Mouse (Mus musculus) 3T3-L1 (cell line): ENCODE measurements at regions not wholly inside any gene's neighbourhood (a gene's known extent, or its start where the extent isn't known, plus 50 kb on each side); places are given as distances from the start of the nearest gene placed in this dataset.

Experiments used
- DNase-seq: peaks from one replicate; pipeline ENCODE4 v3.0.0-alpha.2; 2015; ENCODE audit warnings: low read depth, low spot score

- no peak for DNase-seq
These were observed 132.7 kb upstream of the Aoah start for GRCm38 (mm10) chr13:20661243-20661642.

DNA sequence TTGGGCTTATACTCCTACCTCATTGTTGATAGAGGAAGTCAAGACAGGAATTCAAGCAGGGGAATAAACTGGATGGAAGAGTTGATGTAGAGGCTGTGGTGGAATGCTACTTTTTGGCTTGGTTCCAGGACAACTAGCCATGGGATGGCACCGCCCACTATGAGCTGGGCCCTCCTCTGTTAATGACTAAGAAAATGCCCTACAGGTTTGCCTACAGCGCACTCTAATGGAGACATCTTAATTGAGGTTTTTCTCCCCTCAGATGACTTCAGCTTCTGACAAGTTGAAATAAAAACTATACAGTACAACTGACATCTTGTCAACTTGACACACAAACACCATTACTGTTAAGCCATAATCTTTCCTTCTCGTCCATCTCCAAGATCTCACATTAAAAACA lies 115.2 kb upstream of the Aoah start:
- peak; percentile 34 for DNase-seq

DNA sequence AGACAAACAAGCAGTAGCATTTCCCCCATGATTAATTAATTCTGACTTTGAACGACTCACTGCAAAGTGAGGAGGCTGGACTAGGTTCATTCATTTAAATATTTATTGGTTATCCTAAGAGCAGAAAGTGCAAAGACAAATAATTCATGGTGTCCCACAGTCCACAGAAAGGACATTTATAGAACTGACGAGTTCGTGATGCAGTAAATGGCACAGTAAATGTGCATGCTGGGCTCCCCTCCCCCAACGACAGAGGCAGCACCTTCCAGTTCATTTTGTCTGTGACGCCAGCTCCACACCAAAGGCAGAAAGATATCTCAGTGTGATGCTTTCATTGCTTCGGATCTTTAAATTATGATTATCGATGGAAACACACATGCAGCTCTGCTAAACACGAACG lies 107.0 kb upstream of the Aoah start:
- no peak for DNase-seq

DNA sequence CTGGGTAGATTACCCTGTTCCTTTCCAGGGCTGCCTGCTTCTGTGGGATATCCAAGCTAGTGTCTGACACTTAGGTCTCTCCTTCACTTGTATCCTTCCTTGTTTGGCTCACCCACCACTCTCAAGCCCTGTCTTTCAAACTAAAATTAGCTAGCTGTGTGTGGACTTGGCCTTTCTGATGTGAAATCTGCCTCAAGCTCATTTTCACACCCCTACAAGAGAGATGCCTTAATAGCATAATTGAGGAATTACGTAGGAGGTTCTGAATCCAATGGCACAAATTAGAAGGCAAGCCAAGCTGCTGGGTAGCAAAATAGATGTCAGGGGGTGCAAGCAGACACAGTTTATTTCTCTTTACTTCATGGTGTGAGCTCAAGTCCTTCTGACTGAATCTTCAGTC lies 106.5 kb upstream of the Aoah start:
- DNase-seq = no peak

DNA sequence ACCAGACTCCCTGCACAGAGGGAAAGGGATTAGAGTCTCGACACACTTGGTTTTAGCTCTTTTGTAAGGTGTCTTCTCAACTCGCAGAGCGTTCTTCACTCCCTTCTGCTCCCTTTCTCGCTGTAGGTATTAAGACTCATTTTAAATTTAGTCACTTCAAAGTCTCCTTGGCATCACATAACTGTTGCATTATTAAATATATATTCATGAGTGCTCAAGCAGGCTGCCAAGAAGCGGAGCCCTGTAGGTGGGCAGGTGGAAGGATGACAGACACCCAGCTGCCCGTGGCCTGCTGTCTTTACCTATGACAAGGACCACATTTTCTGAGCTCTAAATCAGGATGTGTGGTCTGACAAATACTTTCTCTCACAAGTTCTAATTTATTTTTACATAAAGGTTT lies 82.4 kb upstream of the Aoah start:
- DNase-seq = no peak

DNA sequence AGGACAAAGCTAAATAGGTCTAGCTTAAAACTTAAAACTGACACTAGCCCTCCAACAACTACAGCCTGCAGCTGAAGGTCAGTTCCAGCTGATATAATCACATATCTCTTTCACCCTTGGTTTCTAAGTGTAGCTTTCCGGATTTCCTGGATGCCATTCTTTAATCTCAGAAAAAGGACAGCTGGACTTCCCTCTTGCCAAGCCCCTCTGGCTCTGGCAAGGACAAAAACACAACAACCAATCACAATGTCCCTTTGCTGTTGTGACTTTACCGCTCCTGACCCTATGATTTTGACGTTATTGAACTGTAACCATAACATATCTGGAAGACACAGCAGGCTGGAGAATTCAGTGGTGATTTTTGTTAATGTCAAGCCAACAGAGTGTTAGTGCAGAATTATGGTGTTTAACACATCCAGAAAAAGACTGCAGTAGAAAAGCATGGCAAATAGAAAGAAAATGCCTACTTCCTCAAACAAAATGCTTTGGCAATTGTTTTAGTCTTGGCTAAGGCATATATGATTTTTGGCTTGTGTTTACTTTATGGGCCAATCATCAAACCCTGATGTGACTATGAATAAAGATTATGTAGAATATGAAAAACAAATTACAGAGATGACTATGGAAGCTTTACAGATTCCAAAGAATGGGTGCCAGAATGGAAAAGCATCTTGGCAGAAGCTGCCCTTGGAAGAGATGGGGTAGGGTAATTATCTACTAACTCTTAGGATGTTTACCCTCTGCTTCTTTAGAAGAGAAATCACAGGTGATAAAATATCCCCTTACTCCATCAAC lies 70.4 kb upstream of the Aoah start:
- DNase-seq = no peak

DNA sequence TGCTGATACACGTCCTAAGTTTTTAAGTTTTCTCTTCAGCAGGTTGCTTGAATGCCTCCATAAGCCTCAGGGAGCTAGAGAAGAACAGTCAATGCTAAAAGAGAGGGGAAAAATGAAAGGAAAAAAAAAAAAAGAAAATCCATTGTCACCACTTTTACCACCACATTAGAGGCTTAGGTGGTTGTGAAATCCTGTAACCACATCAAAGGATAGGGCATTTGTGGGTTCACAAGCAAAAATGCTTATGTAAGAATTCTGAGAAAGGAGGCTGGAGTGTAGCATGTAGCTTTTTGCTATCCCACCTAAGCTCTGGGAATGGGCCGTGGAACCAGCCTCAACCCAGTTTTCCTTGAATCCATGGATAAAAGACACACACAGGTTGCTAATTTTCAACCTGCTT lies 69.5 kb upstream of the Aoah start:
- DNase-seq = no peak

DNA sequence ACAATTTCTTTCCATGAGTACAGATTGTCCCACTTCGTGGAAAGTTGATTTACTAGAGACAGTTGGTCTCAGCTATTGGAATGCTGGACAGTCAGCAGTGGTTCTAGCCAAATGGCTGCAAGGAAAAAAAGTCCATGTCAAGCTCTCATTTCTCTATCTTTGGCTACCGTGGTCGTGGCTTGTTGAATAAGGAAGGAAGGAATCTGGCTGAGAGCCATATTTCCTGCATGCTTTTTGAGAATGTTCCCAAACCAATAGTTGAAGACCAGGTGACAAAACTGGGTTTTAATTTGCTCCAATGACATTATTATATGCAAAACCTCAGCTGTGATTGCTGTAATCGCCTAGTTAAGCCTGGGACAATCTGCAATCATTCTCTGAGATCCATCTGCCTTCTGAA lies 68.4 kb upstream of the Aoah start:
- DNase-seq = no peak

GRCm38 (mm10) chr13:20728064-20728463 lies 65.8 kb upstream of the Aoah start:
- no peak for DNase-seq

GRCm38 (mm10) chr13:20733046-20733445 lies 60.9 kb upstream of the Aoah start:
- no peak for DNase-seq

DNA sequence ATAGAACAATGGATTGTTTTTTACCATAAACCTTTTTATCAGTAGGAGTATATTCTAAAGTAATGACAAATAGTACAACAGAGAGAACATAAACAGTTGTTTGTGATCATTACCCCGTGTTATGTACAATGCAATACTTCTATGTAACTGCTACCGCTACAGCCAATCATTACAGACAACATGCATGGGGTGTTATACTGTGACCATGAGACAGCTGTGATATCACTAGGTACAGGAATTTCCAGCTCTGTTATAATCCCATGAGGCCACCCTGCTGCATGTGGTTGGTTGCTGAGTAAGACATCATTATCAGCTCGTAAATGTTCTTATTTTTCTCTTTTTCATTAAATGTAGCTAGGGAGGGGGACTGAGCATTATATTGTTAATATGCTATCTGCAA lies 59.6 kb upstream of the Aoah start:
- DNase-seq = no peak

- DNase-seq = no peak
These were observed 57.3 kb upstream of the Aoah start for GRCm38 (mm10) chr13:20736609-20737008.
